Mouse (Mus musculus) bone marrow, adult 2 months (tissue): ENCODE data around the gene Bckdha.

Experiments
- CTCF ChIP-seq: fragments of 200-500 bp; IDR thresholded peaks from 2 replicates; pipeline ENCODE4 v1.5.1; 2011; ENCODE audit warnings: low read length, control low read depth; ENCODE audit not compliant: control insufficient read depth, insufficient read depth
- POLR2A ChIP-seq: fragments of 200-500 bp; IDR thresholded peaks from 2 replicates; pipeline ENCODE4 v1.6.1; 2011; ENCODE audit warnings: low read depth, mild to moderate bottlenecking, control low read depth, low read length, borderline replicate concordance; ENCODE audit not compliant: control insufficient read depth

DNA sequence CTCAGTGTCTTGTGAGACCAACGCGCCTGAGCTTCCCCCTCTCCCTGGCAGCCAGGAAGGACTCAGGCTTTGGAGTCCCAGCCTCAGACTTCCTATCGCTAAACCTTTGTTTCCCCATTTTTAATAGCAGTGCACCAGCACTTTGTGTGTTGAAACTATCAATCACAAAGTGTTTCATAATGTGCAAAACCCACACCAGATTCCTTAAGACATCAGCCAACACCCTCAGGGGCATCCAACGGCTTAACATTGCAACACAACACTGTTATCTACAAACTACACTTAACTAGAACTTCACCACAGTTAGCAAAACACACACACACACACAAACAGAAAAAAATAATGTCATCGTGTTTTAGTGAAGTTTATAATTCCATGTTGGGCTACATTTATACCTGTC, 8.9 kb downstream of the Bckdha start:
- TF ChIP-seq CTCF (no peak), POLR2A (no peak)
